Mouse (Mus musculus) cerebellum, adult 2 months (tissue): Measurements from ENCODE around the gene Igf2bp3. TPM values are rescaled to one million over a fixed set of nuclear protein-coding genes. Genes with fewer than 3 reads are reported as not detected.

Experiments
- DNase-seq, 2 experiments: peaks; one replicate each; pipeline ENCODE4 v3.0.0; 2021
- H3K27ac ChIP-seq: fragments of 200-500 bp; 2 replicates; pipeline ENCODE4 v1.5.1; 2012; ENCODE audit warnings: low read length, control low read depth, inconsistent platforms; ENCODE audit not compliant: insufficient read depth
- H3K27me3 ChIP-seq: fragments of 200-500 bp; 2 replicates; pipeline ENCODE4 v1.6.1; 2012; ENCODE audit warnings: inconsistent platforms, mild to moderate bottlenecking, low read length, moderate library complexity; ENCODE audit not compliant: control insufficient read depth, insufficient read depth
- H3K4me1 ChIP-seq: fragments of 200-500 bp; 2 replicates; pipeline ENCODE4 v1.6.1; 2011; ENCODE audit warnings: low read length; ENCODE audit not compliant: control insufficient read depth, insufficient read depth
- H3K4me3 ChIP-seq: fragments of 200-500 bp; replicated peaks from 2 replicates; pipeline ENCODE3; 2011; ENCODE audit warnings: mild to moderate bottlenecking, low read depth, low read length, control low read depth; ENCODE audit not compliant: insufficient read depth
- CTCF ChIP-seq: fragments of 200-500 bp; IDR thresholded peaks from 2 replicates; pipeline ENCODE4 v1.5.1; 2011; ENCODE audit warnings: low read depth, mild to moderate bottlenecking, control low read depth, low read length, moderate library complexity, borderline replicate concordance; ENCODE audit not compliant: insufficient read depth
- POLR2A ChIP-seq: fragments of 200-500 bp; IDR thresholded peaks from 2 replicates; pipeline ENCODE4 v1.6.1; 2011; ENCODE audit warnings: low read length, control low read depth, borderline replicate concordance; ENCODE audit not compliant: insufficient read depth
- WGBS: fragments of 180-500 bp; shearing (Covaris S2); methylation state at CpG from one replicate; pipeline ENCODE4 v1.1.7; 2018; 5-methylcytosine and 5-hydroxymethylcytosine counted together
- polyA plus RNA-seq: library from polyadenylated mRNA; depleted of rRNA; stranded (reverse); fragments of >200 nt; gene quantifications from 2 replicates; pipeline ENCODE4 v1.2.3, GENCODE M21; 2012; rRNA removed

The Igf2bp3 gene
- polyA plus RNA-seq, 1 experiment = 0.10 TPM

- no peaks in the 10 kb centered on the region for H3K27me3 ChIP-seq
- WGBS = 80% methylated on average over 10 of the region's 10 CpGs
- no peaks in the 10 kb centered on the region for H3K4me1 ChIP-seq
- H3K4me3 ChIP-seq = no peak overlapping the region
- no peak overlapping the region for H3K27ac ChIP-seq
- TF ChIP-seq CTCF (no peak), POLR2A (no peak)
- DNase-seq = no peak
These were observed 166.9 kb downstream of the Igf2bp3 start for GRCm38 (mm10) chr6:49047848-49048247.

GRCm38 (mm10) chr6:49046976-49047375 is 167.8 kb downstream of the Igf2bp3 start:
- DNase-seq = no peak
- Histone ChIP-seq H3K4me1 (no peaks in the 10 kb centered on the region), H3K27ac (no peak overlapping the region), H3K4me3 (no peak overlapping the region), H3K27me3 (no peaks in the 10 kb centered on the region)
- 82% methylated on average over 8 of the region's 8 CpGs for WGBS
- TF ChIP-seq POLR2A (no peak), CTCF (no peak)

- DNase-seq = no peak
- no peak for TF ChIP-seq CTCF
- no peak for TF ChIP-seq POLR2A
- Histone ChIP-seq H3K27ac (no peak overlapping the region), H3K4me3 (no peak overlapping the region), H3K4me1 (no peaks in the 10 kb centered on the region), H3K27me3 (no peaks in the 10 kb centered on the region)
- 52% methylated on average over 6 of the region's 6 CpGs for WGBS
These were observed 168.3 kb downstream of the Igf2bp3 start for GRCm38 (mm10) chr6:49046502-49046901.

- DNase-seq = peak; percentile 29 to 39
- Histone ChIP-seq H3K4me1 (no peaks in the 10 kb centered on the region), H3K27ac (no peak overlapping the region), H3K4me3 (no peak overlapping the region), H3K27me3 (no peaks in the 10 kb centered on the region; the same call in 1 of the 2 replicates)
- 9% methylated on average over 18 of the region's 18 CpGs for WGBS
- TF ChIP-seq CTCF (peak; percentile 51; the same call in 1 of the 2 replicates), POLR2A (no peak)
These were observed 175.1 kb downstream of the Igf2bp3 start for GRCm38 (mm10) chr6:49039470-49040180.

GRCm38 (mm10) chr6:49037268-49037662 is 177.5 kb downstream of the Igf2bp3 start:
- Histone ChIP-seq H3K4me1 (no peaks in the 10 kb centered on the region), H3K27me3 (no peaks in the 10 kb centered on the region; the same call in 1 of the 2 replicates), H3K27ac (no peak overlapping the region), H3K4me3 (no peak overlapping the region)
- no peak for TF ChIP-seq POLR2A
- TF ChIP-seq CTCF = no peak
- 65% methylated on average over 12 of the region's 12 CpGs for WGBS
- DNase-seq = no peak

GRCm38 (mm10) chr6:49036275-49037267 is 178.2 kb downstream of the Igf2bp3 start, which contains the start of gene Gpnmb:
TSS of gene Gpnmb (plus strand) at chr6:49036546.
- H3K4me3 ChIP-seq = no peak within 1 kb of the TSS
- 44% methylated on average over 28 of the region's 28 CpGs for WGBS
- no peak within 1 kb of the TSS for H3K27ac ChIP-seq
- TF ChIP-seq CTCF (no peak), POLR2A (no peak)
- H3K4me1 ChIP-seq = no peaks in the 10 kb centered on the region
- no peak for DNase-seq
- no peaks in the 10 kb centered on the region; the same call in 1 of the 2 replicates for H3K27me3 ChIP-seq

Other genes with a start within 250 kb of the Igf2bp3 start
- gene Doxl2, start 240.0 kb downstream of the Igf2bp3 start, polyA plus RNA-seq = not detected in 2 replicates
- not detected in 2 replicates for gene Svs1, start 228.1 kb downstream of the Igf2bp3 start, polyA plus RNA-seq
- gene Gpnmb, start 178.4 kb downstream of the Igf2bp3 start, polyA plus RNA-seq = 2.2 and 2.8 TPM in 2 replicates
- gene Malsu1, start 141.2 kb downstream of the Igf2bp3 start, polyA plus RNA-seq = 19.9 and 22.2 TPM in 2 replicates
- 94.9 and 97.6 TPM in 2 replicates for gene Tra2a, start 49.1 kb upstream of the Igf2bp3 start, polyA plus RNA-seq
- 10.3 and 11.2 TPM in 2 replicates for gene Ccdc126, start 104.3 kb upstream of the Igf2bp3 start, polyA plus RNA-seq
- 1.2 and 1.7 TPM in 2 replicates for gene Fam221a, start 152.8 kb upstream of the Igf2bp3 start, polyA plus RNA-seq
- gene Stk31, start 180.6 kb upstream of the Igf2bp3 start, polyA plus RNA-seq = 0.03 and 0.08 TPM in 2 replicates